Mouse (Mus musculus): ENCODE measurements at regions not wholly inside any gene's neighbourhood (a gene's known extent, or its start where the extent isn't known, plus 50 kb on each side); places are given as distances from the start of the nearest gene placed in this dataset.

DNA sequence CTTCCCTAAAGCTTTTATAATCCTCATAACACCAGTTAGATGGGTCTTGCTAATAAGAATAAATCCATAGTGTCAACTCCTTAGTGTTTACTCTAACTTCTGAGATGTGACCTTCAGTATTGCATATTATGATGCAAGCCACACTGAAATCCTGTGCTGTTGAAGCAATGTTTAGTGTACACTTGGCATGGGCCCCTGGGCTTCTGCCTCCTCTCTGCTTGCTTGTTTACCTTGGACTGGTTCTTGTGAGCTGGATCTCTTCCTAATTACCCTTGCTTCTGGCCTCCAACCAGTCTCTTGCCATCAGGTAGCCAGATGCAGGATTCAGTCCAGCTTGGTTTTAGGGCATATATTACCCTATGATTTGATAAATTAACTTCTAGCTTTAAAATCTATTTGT, 57.0 kb downstream of the Rgs2 start:
- Histone ChIP-seq H3K4me1 (ENCODE audit: control insufficient read depth, insufficient read depth, low read length) (no peaks in the 10 kb centered on the region), H3K36me3 (ENCODE audit: control insufficient read depth, insufficient read depth) (no peaks in the 10 kb centered on the region), H3K9ac (ENCODE audit: low read length) (no peak overlapping the region), H3K9me3 (replicated peaks; ENCODE audit: control insufficient read depth, low read length) (no peaks in the 10 kb centered on the region), H3K4me2 (ENCODE audit: low read depth, low read length) (no peak overlapping the region), H3K27me3 (ENCODE audit: control insufficient read depth, insufficient read depth, low read length) (no peaks in the 10 kb centered on the region), H3K4me3 (ENCODE audit: low read length) (no peak overlapping the region), H3K27ac (ENCODE audit: low read length) (no peak overlapping the region)
- no peak for ATAC-seq (replicated peaks; ENCODE audit: extremely low read depth, insufficient read depth, low FRiP score)

DNA sequence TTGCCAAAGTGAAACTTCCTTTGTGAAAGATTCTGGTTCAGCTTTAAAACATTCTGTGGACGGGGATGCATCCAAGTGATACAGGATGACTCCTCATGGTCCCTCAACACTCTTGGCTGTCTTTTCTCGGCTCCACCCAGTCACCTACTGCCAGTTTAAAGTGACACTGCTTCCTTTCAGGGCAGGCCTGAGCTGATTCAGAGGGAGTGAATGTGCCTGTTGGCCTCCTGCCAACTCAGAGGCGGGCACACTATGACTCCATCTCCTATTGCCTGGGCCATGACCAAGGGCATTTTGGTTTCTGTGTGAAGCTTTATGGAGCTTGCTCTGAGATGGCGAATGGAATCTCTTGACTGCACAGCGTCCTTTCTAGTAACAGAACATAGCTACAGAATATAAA, 62.5 kb downstream of the Rgs2 start:
- no peak overlapping the region for H3K4me2 ChIP-seq (ENCODE audit: low read depth, low read length)
- 35% methylated on average over 5 of the region's 5 CpGs for WGBS

DNA sequence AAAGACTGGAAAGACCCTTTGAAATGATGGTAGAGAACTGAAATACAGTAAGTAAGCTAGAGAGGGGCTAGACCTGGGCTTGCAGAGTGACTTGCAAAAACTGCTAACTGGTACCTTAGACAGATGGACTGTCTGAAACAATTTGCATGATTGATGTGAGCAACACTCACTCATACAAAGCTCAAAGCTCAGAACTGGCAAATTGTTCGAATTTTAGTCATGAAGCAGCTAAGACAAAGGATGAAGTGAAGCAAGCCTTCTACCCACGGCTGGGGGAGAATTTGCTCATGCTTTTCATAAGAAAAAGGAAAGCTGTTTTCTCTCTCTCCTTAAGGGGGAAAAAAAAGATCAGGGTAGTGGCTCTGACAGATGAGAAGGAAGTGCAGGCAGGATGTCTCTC, 64.5 kb downstream of the Rgs2 start:
- peaks cover 2% of the 10 kb centered on the region; the same call in 1 of the 2 replicates for H3K4me1 ChIP-seq (ENCODE audit: control insufficient read depth, insufficient read depth, low read length)
- 47% methylated on average over 2 of the region's 2 CpGs for WGBS
- H3K36me3 ChIP-seq (ENCODE audit: control insufficient read depth, insufficient read depth): no peaks in the 10 kb centered on the region
- H3K9me3 ChIP-seq (replicated peaks; ENCODE audit: control insufficient read depth, low read length): no peaks in the 10 kb centered on the region
- H3K27ac ChIP-seq (ENCODE audit: low read length): no peak overlapping the region
- no peak overlapping the region for H3K4me2 ChIP-seq (ENCODE audit: low read depth, low read length)
- no peak overlapping the region for H3K4me3 ChIP-seq (ENCODE audit: low read length)
- H3K27me3 ChIP-seq (ENCODE audit: control insufficient read depth, insufficient read depth, low read length): no peaks in the 10 kb centered on the region
- H3K9ac ChIP-seq (ENCODE audit: low read length): no peak overlapping the region
- ATAC-seq (replicated peaks; ENCODE audit: extremely low read depth, insufficient read depth, low FRiP score): no peak

More for the DNA sequence above, 62.5 kb downstream of the Rgs2 start:
- H3K36me3 ChIP-seq (ENCODE audit: control insufficient read depth, insufficient read depth): no peaks in the 10 kb centered on the region
- peak; percentile 92 for ATAC-seq (replicated peaks; ENCODE audit: extremely low read depth, insufficient read depth, low FRiP score)
- H3K27me3 ChIP-seq (ENCODE audit: control insufficient read depth, insufficient read depth, low read length): no peaks in the 10 kb centered on the region
- no peak overlapping the region for H3K4me3 ChIP-seq (ENCODE audit: low read length)
- no peak overlapping the region for H3K27ac ChIP-seq (ENCODE audit: low read length)
- H3K4me1 ChIP-seq (ENCODE audit: control insufficient read depth, insufficient read depth, low read length): peaks cover 2% of the 10 kb centered on the region; the same call in 1 of the 2 replicates
- H3K9ac ChIP-seq (ENCODE audit: low read length): no peak overlapping the region
- H3K9me3 ChIP-seq (replicated peaks; ENCODE audit: control insufficient read depth, low read length): no peaks in the 10 kb centered on the region

DNA sequence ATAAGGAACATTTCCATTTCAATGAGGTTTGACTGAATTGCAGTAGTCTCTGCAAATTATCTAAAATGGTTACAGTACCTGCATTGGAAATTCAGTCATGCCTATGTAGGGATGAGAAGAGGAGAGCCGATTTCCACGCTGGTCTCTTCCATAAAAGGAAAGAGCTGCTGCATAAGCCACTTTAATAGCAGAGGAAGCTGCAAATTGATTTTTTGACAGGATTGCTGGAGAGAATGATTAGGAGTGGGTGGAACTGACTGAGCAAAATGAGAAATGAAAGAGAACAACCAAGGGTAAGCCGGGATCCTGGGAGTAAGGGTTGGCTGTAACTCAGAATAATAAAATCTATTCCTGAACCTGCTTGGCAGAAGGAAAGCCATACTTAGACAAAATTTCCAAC, 65.4 kb downstream of the Rgs2 start:
- no peak for ATAC-seq (replicated peaks; ENCODE audit: extremely low read depth, insufficient read depth, low FRiP score)
- WGBS: 76% methylated on average over 3 of the region's 3 CpGs
- H3K9me3 ChIP-seq (replicated peaks; ENCODE audit: control insufficient read depth, low read length): no peaks in the 10 kb centered on the region
- no peak overlapping the region for H3K4me3 ChIP-seq (ENCODE audit: low read length)
- H3K36me3 ChIP-seq (ENCODE audit: control insufficient read depth, insufficient read depth): no peaks in the 10 kb centered on the region
- H3K27ac ChIP-seq (ENCODE audit: low read length): no peak overlapping the region
- H3K9ac ChIP-seq (ENCODE audit: low read length): no peak overlapping the region
- H3K27me3 ChIP-seq (ENCODE audit: control insufficient read depth, insufficient read depth, low read length): no peaks in the 10 kb centered on the region
- H3K4me2 ChIP-seq (ENCODE audit: low read depth, low read length): no peak overlapping the region
- peaks cover 2% of the 10 kb centered on the region; the same call in 1 of the 2 replicates for H3K4me1 ChIP-seq (ENCODE audit: control insufficient read depth, insufficient read depth, low read length)

DNA sequence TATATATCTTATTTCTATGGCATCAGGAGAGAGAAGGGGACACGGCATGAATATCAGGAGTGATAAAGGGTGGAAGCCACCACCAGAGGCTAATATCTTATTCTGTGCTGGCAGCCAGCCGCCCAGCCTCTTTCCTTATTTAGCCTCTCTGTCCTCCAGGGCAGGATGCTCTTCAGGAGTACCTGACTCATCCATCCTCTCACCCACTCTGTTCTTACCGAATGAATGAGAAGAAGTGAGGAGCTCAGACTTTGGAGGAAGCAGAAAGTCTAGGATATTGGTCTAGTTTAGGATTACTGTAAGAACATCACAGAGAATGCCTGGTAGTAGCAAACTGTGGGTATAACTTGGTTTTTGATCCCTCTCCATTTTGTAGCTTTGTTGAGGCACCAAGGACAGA, 73.2 kb downstream of the Rgs2 start:
- no peak for ATAC-seq (replicated peaks; ENCODE audit: extremely low read depth, insufficient read depth, low FRiP score)
- H3K4me1 ChIP-seq (ENCODE audit: control insufficient read depth, insufficient read depth, low read length): no peaks in the 10 kb centered on the region
- no peaks in the 10 kb centered on the region for H3K27me3 ChIP-seq (ENCODE audit: control insufficient read depth, insufficient read depth, low read length)
- no peak overlapping the region for H3K9ac ChIP-seq (ENCODE audit: low read length)
- no peak overlapping the region for H3K27ac ChIP-seq (ENCODE audit: low read length)
- H3K4me2 ChIP-seq (ENCODE audit: low read depth, low read length): no peak overlapping the region
- no peaks in the 10 kb centered on the region for H3K36me3 ChIP-seq (ENCODE audit: control insufficient read depth, insufficient read depth)
- 49% methylated on average over 3 of the region's 3 CpGs for WGBS
- H3K4me3 ChIP-seq (ENCODE audit: low read length): no peak overlapping the region
- H3K9me3 ChIP-seq (replicated peaks; ENCODE audit: control insufficient read depth, low read length): no peaks in the 10 kb centered on the region

DNA sequence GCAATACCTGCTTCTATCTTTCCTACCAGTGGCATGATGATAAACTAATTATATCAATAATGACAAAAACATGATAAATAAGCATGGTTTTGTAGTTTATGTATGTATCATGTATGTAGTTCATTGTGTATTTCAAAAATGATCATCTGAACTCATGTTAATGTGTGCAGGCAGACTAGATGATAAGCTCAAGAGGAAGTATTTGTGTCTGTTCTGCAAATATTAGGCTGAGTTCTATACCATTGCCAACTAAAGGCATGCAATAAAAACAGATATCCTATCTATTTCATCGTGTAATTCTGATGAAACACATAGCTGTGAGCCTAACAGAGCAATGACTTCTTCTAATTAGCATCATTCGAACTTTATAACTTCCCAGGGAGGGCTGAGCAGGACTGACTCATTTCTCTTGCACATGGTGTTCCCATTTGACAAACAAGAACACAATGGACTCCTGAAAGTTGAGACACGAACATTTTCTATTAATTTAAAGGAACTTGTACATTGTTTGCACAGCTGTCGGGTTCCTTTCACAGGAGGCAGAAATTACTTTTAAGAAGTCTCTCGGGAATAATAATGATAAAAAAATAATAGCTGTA, 74.3 kb downstream of the Rgs2 start:
- Histone ChIP-seq H3K27me3 (ENCODE audit: control insufficient read depth, insufficient read depth, low read length) (no peaks in the 10 kb centered on the region), H3K4me1 (ENCODE audit: control insufficient read depth, insufficient read depth, low read length) (no peaks in the 10 kb centered on the region), H3K9me3 (replicated peaks; ENCODE audit: control insufficient read depth, low read length) (no peaks in the 10 kb centered on the region), H3K36me3 (ENCODE audit: control insufficient read depth, insufficient read depth) (no peaks in the 10 kb centered on the region), H3K9ac (ENCODE audit: low read length) (no peak overlapping the region), H3K27ac (ENCODE audit: low read length) (no peak overlapping the region), H3K4me2 (ENCODE audit: low read depth, low read length) (no peak overlapping the region), H3K4me3 (ENCODE audit: low read length) (no peak overlapping the region)
- ATAC-seq (replicated peaks; ENCODE audit: extremely low read depth, insufficient read depth, low FRiP score): no peak
- 62% methylated on average over 5 of the region's 5 CpGs for WGBS

DNA sequence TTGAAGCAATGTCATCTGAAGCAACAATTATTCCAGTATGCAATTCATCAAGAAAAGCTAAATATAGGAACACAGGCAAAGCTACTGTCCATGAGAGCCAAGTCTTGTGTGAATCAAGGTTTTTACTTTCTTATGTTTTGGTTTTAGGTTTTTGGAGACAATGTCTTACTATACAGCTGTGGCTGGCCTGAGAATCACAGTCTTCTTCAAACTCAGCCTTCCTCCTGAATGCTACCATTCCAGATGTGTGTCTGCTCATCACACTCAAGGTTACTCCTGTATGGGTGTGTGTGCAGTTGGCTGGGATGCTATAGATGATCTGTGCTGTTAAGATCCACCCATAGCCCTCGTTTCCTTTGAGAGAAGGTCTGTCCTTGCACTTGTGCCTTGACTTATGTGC, 81.5 kb downstream of the Rgs2 start:
- Histone ChIP-seq H3K9me3 (replicated peaks; ENCODE audit: control insufficient read depth, low read length) (no peaks in the 10 kb centered on the region), H3K4me2 (ENCODE audit: low read depth, low read length) (no peak overlapping the region), H3K27ac (ENCODE audit: low read length) (no peak overlapping the region), H3K27me3 (ENCODE audit: control insufficient read depth, insufficient read depth, low read length) (no peaks in the 10 kb centered on the region), H3K9ac (ENCODE audit: low read length) (no peak overlapping the region), H3K36me3 (ENCODE audit: control insufficient read depth, insufficient read depth) (no peaks in the 10 kb centered on the region), H3K4me1 (ENCODE audit: control insufficient read depth, insufficient read depth, low read length) (0 out of 2 replicates have a peak, but pooled peaks cover 2% of the 10 kb centered on the region), H3K4me3 (ENCODE audit: low read length) (no peak overlapping the region)
- ATAC-seq (replicated peaks; ENCODE audit: extremely low read depth, insufficient read depth, low FRiP score): no peak
- WGBS: 43% methylated on average over 1 of the region's 1 CpGs

DNA sequence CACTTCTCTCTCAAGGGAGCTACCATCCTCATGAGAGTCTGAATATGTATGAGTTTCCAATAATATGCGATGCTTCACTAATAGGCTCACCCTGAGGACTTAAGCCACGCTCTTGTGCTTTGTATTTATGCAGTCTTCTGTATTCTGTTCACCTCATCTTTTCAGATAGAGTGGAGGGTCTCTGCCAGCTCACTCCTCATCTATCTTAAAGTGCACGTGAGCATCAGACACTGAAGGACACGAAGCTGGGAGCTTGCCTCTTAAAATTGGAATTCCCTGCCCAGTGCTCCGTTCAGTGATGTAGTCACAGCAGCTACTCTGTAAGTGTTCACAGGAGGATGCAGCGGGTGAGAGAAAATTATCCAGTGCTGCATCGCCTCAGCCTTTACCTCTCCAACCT, 83.7 kb downstream of the Rgs2 start:
- Histone ChIP-seq H3K27me3 (ENCODE audit: control insufficient read depth, insufficient read depth, low read length) (no peaks in the 10 kb centered on the region), H3K9ac (ENCODE audit: low read length) (no peak overlapping the region), H3K36me3 (ENCODE audit: control insufficient read depth, insufficient read depth) (no peaks in the 10 kb centered on the region), H3K4me2 (ENCODE audit: low read depth, low read length) (no peak overlapping the region), H3K27ac (ENCODE audit: low read length) (no peak overlapping the region), H3K9me3 (replicated peaks; ENCODE audit: control insufficient read depth, low read length) (no peaks in the 10 kb centered on the region), H3K4me1 (ENCODE audit: control insufficient read depth, insufficient read depth, low read length) (0 out of 2 replicates have a peak, but pooled peaks cover 2% of the 10 kb centered on the region), H3K4me3 (ENCODE audit: low read length) (no peak overlapping the region)
- no peak for ATAC-seq (replicated peaks; ENCODE audit: extremely low read depth, insufficient read depth, low FRiP score)
- 68% methylated on average over 7 of the region's 7 CpGs for WGBS

DNA sequence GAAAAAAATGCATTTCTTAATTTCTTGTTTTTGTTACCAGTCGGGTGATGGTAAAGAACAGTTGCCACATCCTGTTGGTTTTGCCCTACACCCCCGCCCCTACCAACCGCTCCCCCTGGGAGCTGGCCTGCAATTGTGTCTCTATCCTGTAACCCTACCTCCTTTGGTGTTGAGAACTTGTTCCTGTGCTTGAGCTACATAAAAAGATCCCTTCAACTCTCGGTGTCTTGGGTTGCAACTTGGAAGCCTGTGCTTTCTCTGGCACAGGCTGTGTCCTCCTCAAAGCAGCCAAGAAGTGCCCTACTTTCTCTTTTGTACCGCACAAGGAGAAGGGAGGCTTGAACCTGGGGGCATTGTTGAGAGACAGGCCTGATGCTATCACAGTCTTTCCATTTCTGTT, 85.0 kb downstream of the Rgs2 start:
- Histone ChIP-seq H3K27me3 (ENCODE audit: control insufficient read depth, insufficient read depth, low read length) (no peaks in the 10 kb centered on the region), H3K4me2 (ENCODE audit: low read depth, low read length) (no peak overlapping the region), H3K4me1 (ENCODE audit: control insufficient read depth, insufficient read depth, low read length) (0 out of 2 replicates have a peak, but pooled peaks cover 2% of the 10 kb centered on the region), H3K36me3 (ENCODE audit: control insufficient read depth, insufficient read depth) (no peaks in the 10 kb centered on the region), H3K9ac (ENCODE audit: low read length) (no peak overlapping the region), H3K9me3 (replicated peaks; ENCODE audit: control insufficient read depth, low read length) (no peaks in the 10 kb centered on the region), H3K4me3 (ENCODE audit: low read length) (no peak overlapping the region), H3K27ac (ENCODE audit: low read length) (peak overlapping the region; percentile 17)
- WGBS: 70% methylated on average over 5 of the region's 5 CpGs
- 0 out of 2 replicates have a peak, but pooled peaks have one; percentile 55 for ATAC-seq (replicated peaks; ENCODE audit: extremely low read depth, insufficient read depth, low FRiP score)
